Mouse (Mus musculus) erythroblast, adult 5-6 weeks (primary cell): ENCODE data around the gene Fggy. TPM values are rescaled to one million over a fixed set of nuclear protein-coding genes. Genes with fewer than 3 reads are reported as not detected.

Experiments
- ATAC-seq: replicated peaks from 2 replicates; pipeline ENCODE4 v1.8.0; 2016; ENCODE audit warnings: moderate number of reproducible peaks, mild to moderate bottlenecking, moderate TSS enrichment, inconsistent platforms; ENCODE audit not compliant: poor library complexity, low FRiP score, severe bottlenecking
- total RNA-seq, 2 experiments: library from RNA; stranded (forward) in 1 of 2; stranded (reverse) in 1 of 2; fragments of 150-400 nt in 1 of 2; fragments of 200-764, 138-1000 nt in 1 of 2; gene quantifications; 2 replicates each; pipeline versions ENCODE4 v1.2.3 to v1.2.4; 2015 to 2017; ENCODE audit warnings: low replicate concordance in 2 of 2

Fggy gene
- 15.4 TPM in 1 of 2 replicates, not detected in the other for total RNA-seq (2015; ENCODE audit: low replicate concordance)
- 0.85 TPM in 1 of 2 replicates, not detected in the other for total RNA-seq (2017; ENCODE audit: low replicate concordance)

DNA sequence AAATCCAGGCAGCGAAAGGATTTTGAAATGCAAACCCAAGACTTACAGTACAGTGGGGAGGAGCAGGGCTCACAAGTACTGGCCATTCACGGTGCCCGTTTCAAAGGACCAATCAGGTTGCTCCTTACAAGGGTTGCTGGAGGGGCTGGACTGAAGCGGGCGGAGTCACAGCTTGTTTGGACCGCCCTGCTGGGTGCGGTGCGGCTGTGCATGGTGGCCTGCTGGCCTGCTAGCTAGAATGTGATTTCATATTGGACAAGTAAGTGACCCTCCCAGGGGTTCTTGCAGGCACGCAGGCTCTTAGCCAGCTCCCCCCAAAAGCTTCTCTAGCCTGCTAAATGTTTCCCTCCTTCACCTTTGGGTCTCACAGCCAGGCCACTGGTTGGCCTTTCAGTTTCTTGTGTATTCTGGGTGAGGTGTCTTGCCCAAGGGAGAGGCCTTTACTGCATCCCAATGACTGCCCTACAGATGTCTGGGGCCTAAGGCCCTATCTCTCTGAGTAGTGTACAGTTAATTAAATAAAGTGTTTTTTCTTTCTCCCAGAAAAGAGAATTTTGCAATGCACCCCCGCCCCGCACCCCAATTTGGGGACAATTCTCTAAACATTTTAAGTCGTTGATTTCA is at the start of gene Fggy:
Fggy (plus strand) TSS at position 175 of the 624 bp plus-strand sequence.
- ATAC-seq: peak; percentile 82

DNA sequence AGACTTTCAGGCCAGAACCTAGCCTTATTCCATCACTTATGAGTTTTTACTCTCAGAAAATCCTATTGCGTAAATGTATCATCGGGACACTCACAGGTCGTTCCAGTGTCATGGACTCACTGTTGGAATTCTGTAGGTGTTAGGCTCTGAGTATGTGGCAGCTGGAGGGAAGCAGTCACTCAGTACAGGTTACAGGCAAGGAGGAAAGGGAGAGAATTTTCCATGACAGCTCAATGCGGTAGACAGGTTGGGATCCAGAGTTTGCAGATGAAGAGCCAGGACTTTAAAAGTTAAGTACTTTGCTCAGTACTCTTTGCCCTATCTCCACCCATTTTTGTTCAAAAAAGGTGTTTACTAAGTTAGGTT is 49.4 kb upstream of the Fggy start:
- ATAC-seq: no peak

DNA sequence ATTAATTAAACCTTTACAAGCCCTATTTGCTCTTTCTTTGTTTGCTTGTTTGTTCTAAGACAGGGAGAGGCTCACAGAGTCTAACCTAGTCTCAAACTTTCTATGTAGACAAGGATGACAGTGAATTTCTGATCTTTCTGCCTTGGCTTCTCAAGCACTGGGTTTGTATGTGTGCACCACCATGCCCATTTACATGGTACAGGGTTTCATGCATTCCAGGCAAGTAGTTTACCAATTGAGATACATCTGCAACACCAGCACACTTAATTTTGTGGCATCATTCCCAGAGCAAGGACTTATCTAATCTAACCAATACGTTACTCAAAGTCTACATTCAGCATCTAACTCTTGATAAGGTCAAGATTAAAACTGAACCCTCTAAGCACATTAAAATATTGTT is 38.9 kb upstream of the Fggy start:
- ATAC-seq: no peak

DNA sequence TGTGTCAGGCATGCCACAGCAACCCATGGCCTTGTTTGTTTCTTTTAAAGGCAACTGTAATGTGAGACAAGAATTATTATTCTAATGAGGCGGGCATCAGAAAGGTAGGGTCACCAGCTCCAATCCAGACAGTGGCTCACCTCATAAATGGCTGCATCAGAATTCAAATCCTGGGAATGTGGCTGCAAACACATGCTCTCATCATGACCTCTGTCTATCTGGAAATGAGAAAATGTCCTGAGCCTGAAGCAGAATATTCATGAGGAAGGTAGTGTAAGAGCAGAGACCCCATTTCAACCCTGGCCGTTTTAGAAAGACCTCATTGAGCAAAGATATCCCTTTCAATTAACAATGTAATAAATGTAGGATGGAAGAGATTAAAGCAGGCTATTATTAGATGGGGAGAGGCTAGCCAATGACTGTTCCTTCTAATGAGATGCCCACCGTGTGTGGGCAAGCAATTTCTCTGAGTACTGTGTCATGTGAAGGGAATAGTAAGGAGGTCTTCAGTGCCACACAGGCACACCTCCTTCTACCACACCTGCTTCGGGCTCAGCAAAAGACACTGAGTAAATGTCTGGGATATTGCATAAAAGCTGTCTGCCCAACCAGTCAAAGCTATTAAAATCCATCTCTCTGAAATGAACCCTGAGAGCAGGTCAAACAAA is 37.2 kb upstream of the Fggy start:
- no peak for ATAC-seq

DNA sequence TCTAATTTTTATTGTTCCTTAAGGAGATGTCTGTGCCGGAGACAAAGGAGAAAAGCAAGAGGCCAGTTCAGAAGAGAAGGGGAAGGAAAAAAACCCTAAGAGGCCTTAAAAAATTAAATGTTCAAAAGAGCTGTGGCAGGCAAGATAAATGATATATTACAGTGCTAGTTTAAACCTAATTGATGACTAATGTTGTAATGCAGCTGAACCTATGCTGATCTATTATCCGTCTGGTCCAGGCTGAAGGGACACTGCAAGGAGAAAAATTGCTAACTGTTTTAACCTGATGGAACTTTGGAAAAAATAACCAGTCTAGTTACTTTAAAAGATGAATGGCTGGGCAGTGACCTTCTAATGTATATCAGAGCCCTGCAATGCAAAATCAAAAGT is 36.7 kb upstream of the Fggy start:
- no peak for ATAC-seq

DNA sequence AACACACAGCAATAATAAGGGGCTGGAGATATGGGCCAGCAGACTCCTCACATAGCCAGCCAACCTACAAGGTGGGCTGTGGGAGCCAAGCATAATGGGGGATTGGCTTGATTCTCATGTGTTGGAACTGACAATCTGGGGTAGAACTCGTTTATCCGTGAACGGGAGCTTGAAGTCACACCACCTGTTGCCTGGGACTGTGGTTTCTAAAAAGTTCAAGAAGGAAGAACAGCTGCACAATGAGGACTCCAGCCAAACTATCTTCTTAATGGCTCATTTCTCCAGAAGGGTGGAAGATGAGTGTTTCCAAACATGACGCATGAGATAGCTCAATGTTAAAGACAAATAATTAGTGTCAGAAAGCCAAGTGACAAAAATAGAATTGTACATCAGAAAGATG is 30.7 kb upstream of the Fggy start:
- no peak for ATAC-seq

DNA sequence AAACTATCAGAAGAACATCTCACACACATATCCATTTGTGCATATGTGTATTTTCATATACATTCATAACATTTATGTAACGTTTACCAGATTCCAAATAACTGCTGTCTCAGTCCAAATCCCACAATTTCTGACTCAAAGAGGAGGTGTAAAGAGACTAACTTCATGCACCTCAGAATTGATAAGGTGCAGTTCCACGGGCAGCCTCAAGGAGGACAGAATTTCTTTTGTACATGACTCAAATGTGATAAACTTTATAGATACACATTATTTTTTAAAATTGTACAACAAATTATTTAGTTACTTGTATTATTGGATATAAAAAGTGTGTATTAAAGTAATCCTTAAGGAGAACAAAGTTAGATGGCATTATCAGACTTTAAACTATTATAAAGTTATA is 26.6 kb upstream of the Fggy start:
- ATAC-seq: no peak

DNA sequence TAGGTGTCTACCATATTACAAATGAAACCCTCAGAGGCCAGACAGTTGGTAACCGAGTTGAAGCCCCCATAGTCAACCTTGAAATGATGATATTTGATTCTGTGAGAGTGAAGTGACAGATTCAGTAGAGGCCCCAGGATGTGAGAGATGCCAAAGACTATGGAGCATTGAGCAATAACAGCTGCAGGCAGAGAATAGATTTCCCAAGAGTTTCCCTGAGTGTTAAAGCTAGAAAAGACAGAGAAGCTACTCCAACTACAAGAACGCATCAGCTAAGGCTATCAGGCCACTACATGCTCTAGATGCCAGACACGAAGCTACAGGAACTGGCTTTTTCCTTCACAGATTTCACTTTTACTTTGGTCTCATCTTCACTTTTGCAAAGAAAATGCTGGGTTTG is 23.4 kb upstream of the Fggy start:
- ATAC-seq: no peak

DNA sequence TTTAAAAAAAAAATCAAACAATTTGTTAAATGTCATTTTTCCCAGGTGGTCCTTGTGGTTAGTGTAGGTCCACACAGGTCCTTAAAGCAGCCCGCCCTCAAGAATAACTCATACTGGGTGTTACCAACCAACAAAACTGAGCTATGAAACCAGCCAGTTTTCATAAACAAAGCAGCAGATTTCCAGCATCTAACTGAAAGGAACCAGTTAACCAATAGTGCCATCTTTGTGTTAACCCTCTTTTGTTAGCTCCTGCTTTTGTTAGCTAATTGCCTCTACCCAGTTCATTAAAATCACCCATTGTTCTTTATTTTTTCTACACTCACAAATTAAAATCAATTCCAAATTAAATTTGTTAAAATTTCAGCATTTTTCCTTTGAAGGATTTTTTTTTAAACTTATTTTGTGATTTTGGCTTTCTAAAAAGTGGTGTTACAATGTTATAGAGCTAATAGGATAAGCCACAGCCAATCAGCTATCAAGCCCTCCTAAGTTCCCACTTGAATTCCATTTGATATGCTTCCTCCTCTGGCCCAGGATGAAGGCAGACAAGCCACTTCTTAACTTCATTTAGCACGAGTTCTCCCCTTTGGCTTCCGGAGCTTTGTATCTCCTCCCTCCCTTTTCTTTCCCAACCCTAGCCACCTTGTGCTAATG is 15.8 kb upstream of the Fggy start:
- no peak for ATAC-seq

DNA sequence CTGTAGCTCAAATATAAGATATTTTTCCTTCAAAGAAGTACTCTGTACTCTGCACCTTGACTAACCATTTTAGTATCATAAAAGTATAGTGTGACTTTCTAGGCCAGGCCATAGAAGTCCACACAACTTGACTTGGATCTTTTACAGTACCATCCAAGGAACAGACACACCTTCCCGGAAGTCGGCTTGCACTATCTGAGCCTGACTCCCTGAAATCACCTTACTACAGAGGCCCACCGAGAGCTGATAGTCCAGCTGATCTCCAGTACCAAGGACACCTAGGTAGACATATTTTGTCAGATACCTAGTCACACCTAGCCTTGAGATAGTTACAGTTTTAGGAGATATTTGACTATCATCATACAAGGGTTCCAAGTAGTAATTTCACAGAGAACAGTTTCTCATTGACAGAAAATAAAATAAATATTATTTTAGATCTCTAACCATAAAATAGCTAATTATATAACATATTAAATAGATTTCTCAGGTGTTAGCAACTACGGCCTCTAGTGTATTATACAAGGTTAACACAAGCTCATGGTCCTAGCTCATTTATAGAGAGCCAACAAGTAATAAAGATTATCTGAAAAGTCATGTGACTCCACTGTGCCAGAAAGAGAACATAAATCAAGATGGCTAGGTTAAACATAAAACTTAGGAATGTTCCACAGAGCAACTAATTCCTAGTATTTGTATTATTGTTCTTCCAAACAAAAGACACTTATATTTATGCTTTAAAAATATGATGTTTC is 15.1 kb upstream of the Fggy start:
- no peak for ATAC-seq

DNA sequence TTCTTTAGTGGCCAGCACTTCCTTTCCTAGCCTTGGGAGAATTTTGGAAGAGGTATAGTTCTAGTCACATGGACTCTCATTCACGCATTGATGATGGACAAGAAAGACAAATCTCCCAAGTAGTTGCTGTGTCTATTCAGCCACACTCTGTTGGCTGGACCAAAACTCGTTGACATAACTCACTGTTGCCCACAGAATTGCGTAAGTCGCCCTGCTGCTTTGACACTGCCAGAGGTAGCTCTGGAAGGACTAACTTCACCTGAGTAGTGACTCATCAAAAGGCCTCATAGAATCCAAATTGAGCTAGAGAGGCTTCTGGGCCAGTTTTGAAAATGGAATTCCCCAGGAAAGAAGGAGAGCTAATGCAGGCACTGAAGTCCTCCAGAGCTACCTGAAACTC is 13.8 kb upstream of the Fggy start:
- ATAC-seq: no peak

DNA sequence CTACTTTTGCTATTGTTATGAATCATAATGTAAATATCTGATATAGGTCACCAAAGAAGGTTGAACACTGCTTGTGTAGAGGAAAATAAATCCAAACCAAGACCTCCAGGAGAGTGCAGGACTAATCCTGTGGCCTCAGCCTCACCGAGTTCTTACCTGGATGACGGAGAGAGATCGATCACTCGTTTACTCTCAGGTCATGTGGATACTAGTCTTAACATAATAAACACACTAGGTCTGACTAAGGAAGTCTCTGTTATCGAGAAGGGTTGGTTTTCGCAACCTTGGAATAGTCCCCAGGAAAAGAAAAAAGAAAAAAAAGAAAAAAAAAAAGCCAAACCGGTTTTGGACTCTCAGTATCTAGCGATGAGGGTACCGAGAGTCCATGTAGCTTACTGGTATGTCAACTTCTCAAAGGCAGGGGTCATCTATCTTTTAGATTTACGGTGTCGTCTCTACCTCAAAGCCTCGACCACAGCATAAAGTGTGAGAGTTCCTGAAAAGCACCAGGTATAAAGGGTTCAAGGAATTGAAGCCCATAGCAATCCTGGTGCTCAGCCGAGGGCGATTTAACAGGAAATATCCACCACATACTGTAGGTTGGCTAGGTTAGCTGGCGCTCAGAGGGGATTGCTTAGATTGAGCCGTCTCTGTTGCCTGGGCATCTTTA is 509 bp upstream of the Fggy start:
- no peak for ATAC-seq

DNA sequence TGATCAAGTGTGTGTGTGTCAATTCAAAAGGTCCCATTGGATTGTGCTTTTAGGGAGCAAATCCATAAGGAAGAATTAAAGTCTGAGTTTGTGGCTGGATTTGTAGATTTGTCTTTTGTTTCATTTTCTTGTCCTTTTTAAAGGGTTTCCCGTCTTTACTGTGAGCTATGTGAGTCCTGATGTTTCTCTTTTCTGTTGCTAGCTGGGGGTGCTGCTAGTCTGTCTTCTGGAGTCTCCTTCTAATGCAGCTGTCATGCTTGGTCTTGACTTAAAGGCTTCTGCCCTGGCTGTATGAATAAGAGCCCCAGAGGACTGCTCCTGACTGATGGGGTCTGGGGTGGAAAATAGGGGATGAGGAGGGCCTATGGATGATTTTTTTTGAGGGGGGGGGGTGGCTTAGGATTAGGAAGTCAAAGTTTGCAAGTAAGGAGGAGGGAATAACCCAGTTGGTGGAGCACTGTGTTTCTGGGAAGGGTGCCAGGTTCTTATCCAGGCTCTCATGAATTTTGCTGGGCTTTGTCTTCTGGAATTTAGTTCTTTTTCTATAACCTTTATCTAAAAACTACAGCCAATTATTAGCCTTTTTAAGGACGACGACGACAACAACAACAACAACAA is 1.1 kb downstream of the Fggy start:
- ATAC-seq: no peak

DNA sequence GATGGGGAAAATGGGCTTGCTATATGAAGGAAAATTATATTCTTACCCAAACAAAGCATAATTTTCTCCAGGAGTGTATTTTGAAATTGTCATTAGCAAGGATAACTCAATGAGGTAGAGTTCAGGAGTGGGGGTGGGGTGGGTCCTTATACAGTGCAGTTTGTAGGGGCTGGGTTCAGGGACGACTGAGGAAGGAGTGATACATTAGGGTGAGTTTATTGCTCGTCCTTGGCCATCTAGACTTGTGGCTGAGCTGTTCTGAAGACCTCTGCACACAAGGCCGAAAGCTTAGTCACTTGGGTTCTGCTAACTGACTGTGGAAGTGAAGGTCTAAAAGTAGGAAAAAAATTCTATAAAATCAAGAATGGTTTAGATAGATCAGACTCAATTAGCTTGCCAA is 14.3 kb downstream of the Fggy start:
- ATAC-seq: no peak

DNA sequence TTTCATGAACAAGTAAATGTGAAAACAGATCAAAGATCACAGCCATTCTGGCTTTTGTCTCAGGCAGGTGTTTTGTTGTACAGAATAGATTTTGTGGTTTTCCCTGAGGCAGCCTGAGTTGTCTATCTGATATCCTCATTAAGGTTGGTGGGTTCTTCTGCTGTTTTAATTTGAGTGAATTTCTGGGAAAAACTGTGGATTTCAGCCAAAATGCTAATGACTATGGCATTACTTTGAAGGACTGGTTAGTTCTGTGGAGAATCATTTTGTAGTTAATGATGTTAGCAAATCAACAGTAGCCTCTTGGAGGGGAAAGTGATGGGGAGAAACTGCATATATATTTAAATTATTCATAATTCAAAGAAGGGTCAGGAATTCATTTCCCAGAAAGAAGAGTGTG is 16.4 kb downstream of the Fggy start:
- ATAC-seq: no peak

DNA sequence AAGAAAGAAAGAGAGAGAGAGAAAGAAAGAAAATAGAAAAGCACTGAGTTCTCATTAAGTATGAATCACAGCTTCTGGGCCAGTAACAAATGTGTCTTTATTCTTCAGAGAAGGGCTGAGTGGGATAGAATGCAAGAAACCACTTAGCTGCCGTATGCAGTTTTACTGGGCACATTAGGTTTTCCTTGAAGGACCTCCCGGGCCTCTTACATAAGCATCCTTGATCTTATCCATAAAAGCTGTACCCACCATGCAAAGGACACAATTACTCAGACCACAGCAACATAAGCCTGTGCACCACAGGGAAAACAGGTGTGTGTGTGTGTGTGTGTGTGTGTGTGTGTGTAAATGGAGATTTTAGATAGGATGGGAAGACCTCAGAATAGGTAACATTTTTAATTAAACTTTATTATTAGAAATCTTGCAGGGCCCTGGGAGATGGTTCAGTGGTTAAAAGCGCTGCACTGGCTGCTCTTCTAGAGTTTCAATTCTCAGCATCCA is 18.2 kb downstream of the Fggy start:
- ATAC-seq: no peak

DNA sequence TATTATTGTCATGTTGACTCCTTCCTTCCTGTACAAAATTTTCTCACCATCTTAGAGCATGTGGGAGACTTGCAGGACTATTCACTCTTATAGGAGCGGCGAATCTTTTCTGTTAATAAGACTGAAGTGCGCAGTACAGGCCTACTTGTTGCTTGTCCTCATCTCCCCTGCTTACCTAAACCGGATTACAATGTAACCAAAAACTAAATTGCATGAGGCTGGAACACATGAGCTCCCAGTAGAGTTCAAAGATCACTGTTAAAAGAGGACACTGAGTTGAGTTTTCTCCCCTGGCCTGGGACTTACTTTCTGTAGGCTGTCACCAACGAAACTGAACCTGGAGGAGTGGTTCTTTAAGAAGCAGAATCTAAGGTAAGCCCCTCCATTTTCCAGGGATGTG is 21.9 kb downstream of the Fggy start:
- no peak for ATAC-seq

DNA sequence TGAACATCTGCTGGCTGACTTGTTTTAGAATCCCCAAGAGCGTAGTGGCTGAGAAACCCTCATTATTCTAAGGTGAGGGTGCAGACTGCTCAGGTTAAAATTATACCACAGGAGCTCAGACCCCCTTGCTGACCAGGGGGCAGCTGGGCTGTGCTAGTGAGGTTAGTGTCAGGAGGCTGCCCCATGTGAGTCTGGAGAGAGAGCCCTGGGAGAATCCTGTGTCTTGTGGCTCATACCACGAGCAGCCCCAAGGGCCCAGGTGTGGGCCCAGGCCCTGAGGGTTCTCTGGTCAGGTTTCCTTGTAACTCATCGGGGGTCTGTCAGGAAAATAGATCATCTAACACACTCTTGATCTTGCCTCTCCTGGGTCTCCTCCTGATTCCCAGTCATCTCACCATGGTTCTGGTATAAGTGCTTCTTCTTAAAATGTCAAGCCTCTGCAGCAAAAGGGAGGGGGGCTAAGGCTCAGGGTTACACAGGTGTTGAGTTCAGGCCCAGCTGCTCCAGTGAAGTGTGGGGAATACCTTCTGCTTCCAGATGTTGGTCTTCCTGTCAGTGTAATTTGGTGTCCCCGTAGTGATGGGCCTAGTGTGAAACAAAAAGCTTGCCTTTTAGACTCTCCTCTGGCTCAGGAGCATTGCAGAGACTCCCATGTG is 26.9 kb downstream of the Fggy start:
- ATAC-seq: no peak
